34 mouse cellular contexts compared by ENCODE assay signal in genomic region chr16:46449013-46449412, GRCm38 (mm10). TPM values are rescaled to one million over a fixed set of nuclear protein-coding genes. Genes with fewer than 3 reads are reported as not detected.
"Had no signal": no experiment of that assay in that cellular context is flagged by ENCODE, and none has a peak within 500 bp of the region (broad histone marks: within the 10 kb centered on the region; RNA-seq: fewer than 3 reads in every experiment).

No protein-coding gene starts in this region.

- H3K27me3 ChIP-seq: heart, embryonic 12.5 days; heart, embryonic 13.5 days; heart, embryonic 15.5 days; hindbrain, embryonic 12.5 days; hindbrain, embryonic 13.5 days; hindbrain, embryonic 15.5 days; intestine, embryonic 15.5 days had no signal

- H3K4me2 ChIP-seq: heart, embryonic 11.5 days; heart, embryonic 12.5 days; heart, embryonic 13.5 days; heart, embryonic 15.5 days; hindbrain, embryonic 12.5 days; hindbrain, embryonic 13.5 days; hindbrain, embryonic 14.5 days; hindbrain, embryonic 15.5 days; intestine, embryonic 15.5 days had no signal

- ATAC-seq: hindbrain, embryonic 16.5 days; hindbrain, postnatal 0 days; inflammation-experienced regulatory T-cells, adult 6 months; intestine, embryonic 15.5 days; intestine, embryonic 16.5 days; intestine, postnatal 0 days had no signal

- H3K4me1 ChIP-seq: heart, embryonic 10.5 days; heart, embryonic 12.5 days; heart, embryonic 13.5 days; heart, embryonic 15.5 days; hindbrain, embryonic 10.5 days; hindbrain, embryonic 12.5 days; hindbrain, embryonic 13.5 days; hindbrain, embryonic 15.5 days; intestine, embryonic 15.5 days had no signal

- H3K4me3 ChIP-seq: heart, adult 2 months; heart, embryonic 10.5 days; heart, embryonic 12.5 days; heart, embryonic 13.5 days; heart, embryonic 15.5 days; hindbrain, embryonic 10.5 days; hindbrain, embryonic 12.5 days; hindbrain, embryonic 13.5 days; hindbrain, embryonic 15.5 days; intestine, embryonic 15.5 days; layer of hippocampus, adult 2 months; left cerebral cortex, adult 2 months had no signal

- H3K27ac ChIP-seq: heart, adult 2 months; heart, embryonic 10.5 days; heart, embryonic 13.5 days; heart, embryonic 15.5 days; hindbrain, embryonic 10.5 days; hindbrain, embryonic 12.5 days; hindbrain, embryonic 13.5 days; hindbrain, embryonic 14.5 days; hindbrain, embryonic 15.5 days; hindbrain, postnatal 0 days; intestine, embryonic 15.5 days; kidney, postnatal 0 days; layer of hippocampus, adult 2 months; left cerebral cortex, adult 2 months had no signal

- H3K9me3 ChIP-seq: heart, embryonic 10.5 days; heart, embryonic 12.5 days; heart, embryonic 13.5 days; heart, embryonic 15.5 days; hindbrain, embryonic 10.5 days; hindbrain, embryonic 12.5 days; hindbrain, embryonic 13.5 days; hindbrain, embryonic 15.5 days; intestine, embryonic 15.5 days had no signal

- H3K9ac ChIP-seq: heart, embryonic 12.5 days; heart, embryonic 13.5 days; heart, embryonic 15.5 days; hindbrain, embryonic 12.5 days; hindbrain, embryonic 13.5 days; hindbrain, embryonic 14.5 days; hindbrain, embryonic 15.5 days; intestine, embryonic 15.5 days had no signal

- DNase-seq: heart, adult 18-20 months; heart, adult 2 months; heart, postnatal 10 days; heart, postnatal 14 days; heart, postnatal 36 days; heart, postnatal 4 days; kidney, adult 11 months; kidney, adult 8-10 months; kidney, adult 9 months; kidney, postnatal 10 days; kidney, postnatal 14 days; kidney, postnatal 36 days; kidney, postnatal 4 days; layer of hippocampus, adult 9-11 months; layer of hippocampus, postnatal 36 days had no signal

RNA-seq across cellular contexts. Expression of gene Nectin3, which starts 49.3 kb away (rescaled TPM):
- polyA plus RNA-seq: inflammation-experienced regulatory T-cells, adult 6 months had no signal
